Mouse (Mus musculus): Measurements from ENCODE around the gene Eml2. TPM values are rescaled to one million over a fixed set of nuclear protein-coding genes. Genes with fewer than 3 reads are reported as not detected.

Gene Eml2
- polyA plus RNA-seq, 1 experiment from 2014 or later: 12.4 TPM

DNA sequence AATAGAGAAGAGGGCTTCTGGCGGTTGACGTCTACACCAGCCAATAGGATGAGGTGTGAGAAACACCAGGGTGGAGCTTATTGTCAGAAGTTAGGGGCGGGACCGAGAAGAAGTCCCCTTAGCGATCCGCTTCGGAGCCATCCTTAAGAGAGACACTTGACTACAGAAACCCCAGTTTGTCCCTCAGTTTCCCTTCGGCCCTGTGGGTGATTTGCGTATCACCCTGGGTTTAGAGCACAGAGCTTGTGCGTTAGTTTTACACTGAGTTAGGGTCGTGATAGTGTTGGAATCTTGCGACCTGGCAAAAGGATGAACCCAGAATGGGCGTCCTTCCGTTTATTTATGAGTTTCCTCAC, 52.5 kb downstream of the Eml2 start:
- Histone ChIP-seq H3K9ac (ENCODE audit: low read length) (peak overlapping the region; percentile 54), H3K4me1 (replicated peaks; ENCODE audit: control insufficient read depth, insufficient read depth, low read length) (peaks cover 16% of the 10 kb centered on the region), H3K4me2 (ENCODE audit: low read depth, low read length) (peak overlapping the region; percentile 60), H3K27me3 (ENCODE audit: control insufficient read depth, insufficient read depth, low read depth, low read length) (no peaks in the 10 kb centered on the region), H3K9me3 (ENCODE audit: control insufficient read depth, low read length) (no peaks in the 10 kb centered on the region), H3K36me3 (ENCODE audit: control insufficient read depth, insufficient read depth, low read length) (no peaks in the 10 kb centered on the region), H3K27ac (ENCODE audit: low read length) (peak overlapping the region; percentile 67), H3K4me3 (ENCODE audit: low read length) (peak overlapping the region; percentile 71)
- no peak for ATAC-seq (ENCODE audit: low read depth)
- under 1% methylated on average over 14 of the region's 14 CpGs for WGBS

DNA sequence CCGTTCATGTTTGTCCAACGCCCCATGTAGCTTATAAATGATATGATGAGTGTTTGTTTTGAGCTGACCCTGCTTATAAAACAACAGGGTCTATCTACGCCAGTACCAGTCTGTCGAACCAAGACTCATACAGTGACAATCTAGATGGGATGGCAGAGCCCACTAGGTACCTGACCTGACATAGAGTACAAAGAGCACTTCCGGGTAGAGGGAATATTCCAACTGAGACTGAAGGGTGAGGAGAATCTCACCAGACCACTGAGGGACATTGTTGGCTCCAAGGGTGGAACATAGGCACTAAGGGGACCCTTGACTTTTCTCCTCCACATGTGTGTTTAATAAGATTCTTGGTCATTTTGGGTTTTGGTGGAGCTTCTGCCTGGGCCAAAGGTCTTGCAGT, 53.2 kb downstream of the Eml2 start:
- no peak for ATAC-seq (ENCODE audit: low read depth)
- Histone ChIP-seq H3K4me3 (ENCODE audit: low read length) (peak overlapping the region; percentile 71), H3K27ac (ENCODE audit: low read length) (peak overlapping the region; percentile 67), H3K9ac (ENCODE audit: low read length) (peak overlapping the region; percentile 54), H3K36me3 (ENCODE audit: control insufficient read depth, insufficient read depth, low read length) (no peaks in the 10 kb centered on the region; the same call in 1 of the 2 replicates), H3K4me1 (replicated peaks; ENCODE audit: control insufficient read depth, insufficient read depth, low read length) (peaks cover 16% of the 10 kb centered on the region), H3K9me3 (ENCODE audit: control insufficient read depth, low read length) (no peaks in the 10 kb centered on the region), H3K27me3 (ENCODE audit: control insufficient read depth, insufficient read depth, low read depth, low read length) (no peaks in the 10 kb centered on the region), H3K4me2 (ENCODE audit: low read depth, low read length) (peak overlapping the region; percentile 60)
- WGBS: 25% methylated on average over 5 of the region's 5 CpGs

DNA sequence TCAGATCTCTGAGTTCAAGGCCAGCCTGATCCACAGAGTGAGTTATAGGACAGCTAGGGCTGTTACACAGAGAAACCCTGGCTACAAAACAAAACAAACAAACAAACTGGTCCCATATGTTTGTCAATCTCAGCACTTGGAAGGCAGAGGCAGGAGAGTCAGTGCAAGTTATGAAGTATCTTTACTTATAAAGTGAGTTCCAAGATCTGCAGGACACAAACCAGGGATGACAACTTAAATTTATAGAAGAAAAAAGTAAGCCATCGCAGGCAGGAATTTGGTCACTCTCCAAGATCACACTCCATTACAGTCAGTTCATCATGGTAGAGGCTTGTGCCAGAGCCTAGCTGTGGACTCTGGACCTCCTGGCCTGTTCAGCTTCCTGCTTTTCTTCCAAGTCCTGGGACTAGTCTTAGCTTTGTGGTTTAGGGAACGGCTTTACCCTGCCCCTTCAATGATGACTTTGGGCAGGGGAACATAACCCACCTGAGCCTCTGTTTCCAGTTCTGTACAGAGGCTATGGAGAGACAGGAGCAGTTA, 53.9 kb downstream of the Eml2 start:
- Histone ChIP-seq H3K9ac (ENCODE audit: low read length) (0 out of 2 replicates have a peak overlapping the region, but pooled peaks have one; percentile 54), H3K27ac (ENCODE audit: low read length) (no peak overlapping the region), H3K4me1 (replicated peaks; ENCODE audit: control insufficient read depth, insufficient read depth, low read length) (peaks cover 16% of the 10 kb centered on the region), H3K27me3 (ENCODE audit: control insufficient read depth, insufficient read depth, low read depth, low read length) (no peaks in the 10 kb centered on the region), H3K4me3 (ENCODE audit: low read length) (no peak overlapping the region), H3K4me2 (ENCODE audit: low read depth, low read length) (no peak overlapping the region; the same call in 1 of the 2 replicates), H3K36me3 (ENCODE audit: control insufficient read depth, insufficient read depth, low read length) (no peaks in the 10 kb centered on the region; the same call in 1 of the 2 replicates), H3K9me3 (ENCODE audit: control insufficient read depth, low read length) (no peaks in the 10 kb centered on the region)
- no peak for ATAC-seq (ENCODE audit: low read depth)
- WGBS: 67% methylated on average over 2 of the region's 2 CpGs

DNA sequence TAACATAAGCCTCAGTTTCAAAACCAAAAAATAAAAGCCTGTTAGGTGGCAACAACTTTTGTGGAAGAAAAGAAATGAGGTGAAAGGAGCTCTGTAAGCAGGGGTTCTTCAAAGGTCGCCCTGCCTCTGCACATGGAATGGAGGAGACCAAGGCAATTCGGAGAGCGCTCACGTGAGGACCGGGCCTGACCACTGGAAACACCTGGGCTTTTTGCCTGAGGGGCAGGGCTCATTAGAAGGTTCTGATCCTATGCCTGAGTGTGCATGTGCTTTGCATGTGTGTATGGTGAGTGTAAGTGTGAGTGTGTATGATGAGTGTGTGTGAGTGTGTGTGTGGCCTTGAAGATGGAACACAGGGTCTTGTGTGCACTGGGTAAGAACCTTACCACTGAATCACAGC, 54.7 kb downstream of the Eml2 start:
- Histone ChIP-seq H3K4me3 (ENCODE audit: low read length) (no peak overlapping the region), H3K27me3 (ENCODE audit: control insufficient read depth, insufficient read depth, low read depth, low read length) (no peaks in the 10 kb centered on the region), H3K36me3 (ENCODE audit: control insufficient read depth, insufficient read depth, low read length) (no peaks in the 10 kb centered on the region; the same call in 1 of the 2 replicates), H3K9ac (ENCODE audit: low read length) (no peak overlapping the region), H3K4me1 (replicated peaks; ENCODE audit: control insufficient read depth, insufficient read depth, low read length) (peaks cover 16% of the 10 kb centered on the region), H3K9me3 (ENCODE audit: control insufficient read depth, low read length) (no peaks in the 10 kb centered on the region), H3K4me2 (ENCODE audit: low read depth, low read length) (no peak overlapping the region), H3K27ac (ENCODE audit: low read length) (no peak overlapping the region)
- no peak for ATAC-seq (ENCODE audit: low read depth)
- 94% methylated on average over 5 of the region's 5 CpGs for WGBS

DNA sequence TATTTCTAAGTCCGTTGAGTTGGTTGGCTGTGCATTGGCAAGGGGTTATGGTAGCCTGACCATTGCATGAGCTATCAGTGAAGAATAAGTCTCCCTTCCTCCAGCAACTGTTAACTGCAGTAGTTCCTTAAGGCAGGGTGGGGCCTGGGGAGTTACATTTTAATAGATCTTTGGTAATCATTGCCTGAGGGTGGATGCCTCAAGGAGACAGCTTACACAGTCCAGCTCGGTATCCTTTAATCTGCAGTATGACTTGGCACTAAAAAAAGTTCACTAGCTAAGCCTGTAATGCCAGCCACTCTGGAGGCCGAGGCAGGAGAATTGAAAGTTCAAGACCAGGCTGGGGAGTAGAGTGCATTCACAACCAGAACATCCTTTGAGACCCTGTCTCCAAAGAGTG, 55.6 kb downstream of the Eml2 start:
- 87% methylated on average over 3 of the region's 3 CpGs for WGBS
- no peaks in the 10 kb centered on the region for H3K27me3 ChIP-seq (ENCODE audit: control insufficient read depth, insufficient read depth, low read depth, low read length)
- no peak for ATAC-seq (ENCODE audit: low read depth)
- H3K9ac ChIP-seq (ENCODE audit: low read length): no peak overlapping the region
- no peak overlapping the region for H3K4me3 ChIP-seq (ENCODE audit: low read length)
- peaks cover 17% of the 10 kb centered on the region for H3K4me1 ChIP-seq (replicated peaks; ENCODE audit: control insufficient read depth, insufficient read depth, low read length)
- H3K4me2 ChIP-seq (ENCODE audit: low read depth, low read length): no peak overlapping the region
- H3K27ac ChIP-seq (ENCODE audit: low read length): no peak overlapping the region
- H3K36me3 ChIP-seq (ENCODE audit: control insufficient read depth, insufficient read depth, low read length): no peaks in the 10 kb centered on the region; the same call in 1 of the 2 replicates
- H3K9me3 ChIP-seq (ENCODE audit: control insufficient read depth, low read length): no peaks in the 10 kb centered on the region

GRCm38 (mm10) chr7:19234652-19235051, 58.4 kb downstream of the Eml2 start:
- no peak overlapping the region for H3K27ac ChIP-seq (ENCODE audit: low read length)
- ATAC-seq (ENCODE audit: low read depth): no peak
- no peak overlapping the region for H3K9ac ChIP-seq (ENCODE audit: low read length)
- H3K9me3 ChIP-seq (ENCODE audit: control insufficient read depth, low read length): no peaks in the 10 kb centered on the region
- H3K4me3 ChIP-seq (ENCODE audit: low read length): no peak overlapping the region
- WGBS: 70% methylated on average over 5 of the region's 5 CpGs
- no peaks in the 10 kb centered on the region; the same call in 1 of the 2 replicates for H3K36me3 ChIP-seq (ENCODE audit: control insufficient read depth, insufficient read depth, low read length)
- no peaks in the 10 kb centered on the region for H3K27me3 ChIP-seq (ENCODE audit: control insufficient read depth, insufficient read depth, low read depth, low read length)
- peaks cover 12% of the 10 kb centered on the region for H3K4me1 ChIP-seq (replicated peaks; ENCODE audit: control insufficient read depth, insufficient read depth, low read length)
- H3K4me2 ChIP-seq (ENCODE audit: low read depth, low read length): no peak overlapping the region

DNA sequence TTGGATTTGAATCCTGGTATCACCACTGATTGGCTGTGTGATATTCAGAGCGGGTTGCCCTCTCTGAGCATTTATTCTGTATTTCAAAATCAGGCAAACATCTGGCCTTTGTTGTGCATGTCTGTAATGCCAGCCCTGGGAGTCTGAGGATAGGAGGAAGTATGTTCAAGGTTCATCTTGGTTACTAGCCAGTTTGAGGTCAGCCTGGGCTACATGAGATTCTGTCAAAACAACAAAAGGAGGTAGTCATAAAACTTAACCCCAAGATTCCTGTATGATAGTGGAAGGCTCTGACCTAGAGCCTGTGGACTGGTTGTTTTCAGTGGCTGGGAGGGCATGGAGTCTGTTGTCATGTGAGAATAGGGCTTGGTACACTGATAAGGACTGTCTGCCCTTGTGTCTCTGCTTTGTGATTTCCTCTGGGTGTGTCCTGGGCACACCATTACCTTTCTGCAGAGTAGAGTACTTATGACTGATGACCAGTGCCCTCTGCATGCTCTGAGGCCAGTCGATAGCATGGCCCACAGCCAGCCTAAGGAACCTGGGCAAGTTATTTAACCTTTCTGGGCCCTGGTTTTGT, 59.0 kb downstream of the Eml2 start:
- Histone ChIP-seq H3K36me3 (ENCODE audit: control insufficient read depth, insufficient read depth, low read length) (no peaks in the 10 kb centered on the region; the same call in 1 of the 2 replicates), H3K9me3 (ENCODE audit: control insufficient read depth, low read length) (no peaks in the 10 kb centered on the region), H3K9ac (ENCODE audit: low read length) (no peak overlapping the region), H3K4me1 (replicated peaks; ENCODE audit: control insufficient read depth, insufficient read depth, low read length) (peaks cover 11% of the 10 kb centered on the region), H3K27me3 (ENCODE audit: control insufficient read depth, insufficient read depth, low read depth, low read length) (no peaks in the 10 kb centered on the region), H3K4me2 (ENCODE audit: low read depth, low read length) (no peak overlapping the region), H3K27ac (ENCODE audit: low read length) (no peak overlapping the region), H3K4me3 (ENCODE audit: low read length) (no peak overlapping the region)
- no peak for ATAC-seq (ENCODE audit: low read depth)
- WGBS: 88% methylated on average over 2 of the region's 2 CpGs

GRCm38 (mm10) chr7:19236411-19236810, 60.2 kb downstream of the Eml2 start:
- ATAC-seq (ENCODE audit: low read depth): no peak
- Histone ChIP-seq H3K9ac (ENCODE audit: low read length) (no peak overlapping the region), H3K9me3 (ENCODE audit: control insufficient read depth, low read length) (no peaks in the 10 kb centered on the region), H3K4me1 (replicated peaks; ENCODE audit: control insufficient read depth, insufficient read depth, low read length) (peaks cover 8% of the 10 kb centered on the region), H3K4me3 (ENCODE audit: low read length) (no peak overlapping the region), H3K27ac (ENCODE audit: low read length) (no peak overlapping the region), H3K36me3 (ENCODE audit: control insufficient read depth, insufficient read depth, low read length) (no peaks in the 10 kb centered on the region; the same call in 1 of the 2 replicates), H3K27me3 (ENCODE audit: control insufficient read depth, insufficient read depth, low read depth, low read length) (no peaks in the 10 kb centered on the region), H3K4me2 (ENCODE audit: low read depth, low read length) (no peak overlapping the region)
- 69% methylated on average over 2 of the region's 2 CpGs for WGBS

DNA sequence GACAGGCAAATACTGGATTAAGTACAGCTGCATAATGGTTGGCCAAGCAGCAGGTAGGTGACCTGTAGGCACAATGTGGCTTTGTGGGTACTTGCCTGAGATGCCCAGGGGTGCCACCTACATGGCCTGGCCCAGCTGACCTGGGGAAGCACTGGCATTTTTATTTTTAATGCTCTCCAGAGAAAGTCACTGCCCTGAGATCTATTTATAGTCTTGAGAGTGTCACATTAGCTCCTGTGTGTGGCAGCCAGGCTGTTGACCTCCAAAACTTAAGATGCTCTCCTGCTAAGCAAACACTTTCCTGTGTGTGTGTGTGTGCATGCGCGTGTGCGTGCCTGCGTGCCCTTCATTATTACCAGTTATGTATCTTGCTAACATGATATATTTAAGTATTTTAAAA, 62.1 kb downstream of the Eml2 start:
- H3K9ac ChIP-seq (ENCODE audit: low read length): no peak overlapping the region

More for the DNA sequence above, 62.1 kb downstream of the Eml2 start:
- WGBS: 71% methylated on average over 4 of the region's 4 CpGs
- no peaks in the 10 kb centered on the region for H3K9me3 ChIP-seq (ENCODE audit: control insufficient read depth, low read length)
- 0 out of 2 replicates have a peak, but pooled peaks have one; percentile 21 for ATAC-seq (ENCODE audit: low read depth)
- no peaks in the 10 kb centered on the region; the same call in 1 of the 2 replicates for H3K36me3 ChIP-seq (ENCODE audit: control insufficient read depth, insufficient read depth, low read length)
- H3K4me1 ChIP-seq (replicated peaks; ENCODE audit: control insufficient read depth, insufficient read depth, low read length): peaks cover 8% of the 10 kb centered on the region
- no peak overlapping the region for H3K4me2 ChIP-seq (ENCODE audit: low read depth, low read length)
- no peaks in the 10 kb centered on the region for H3K27me3 ChIP-seq (ENCODE audit: control insufficient read depth, insufficient read depth, low read depth, low read length)
- 0 out of 2 replicates have a peak overlapping the region, but pooled peaks have one; percentile 1 for H3K27ac ChIP-seq (ENCODE audit: low read length)
- H3K4me3 ChIP-seq (ENCODE audit: low read length): no peak overlapping the region

All from lung, embryonic 16.5 days (tissue).